Mouse (Mus musculus) hindbrain, postnatal 0 days (tissue): ENCODE measurements around the gene Cdkn3. TPM values are rescaled to one million over a fixed set of nuclear protein-coding genes. Genes with fewer than 3 reads are reported as not detected.

ENCODE experiments used
- ATAC-seq: fragments of 200-750 bp; cut with Nextera tagmentation; 2 replicates; pipeline ENCODE4 v1.8.0; 2017; ENCODE audit warnings: mild to moderate bottlenecking, moderate TSS enrichment, moderate library complexity
- DNase-seq: peaks from one replicate; pipeline ENCODE4 v3.0.0-alpha.2; 2015; ENCODE audit warnings: low spot score
- H3K27ac ChIP-seq: fragments of 300-500 bp; sonication (generic); 2 replicates; pipeline ENCODE4 v1.5.1; 2014; ENCODE audit warnings: mild to moderate bottlenecking
- H3K27me3 ChIP-seq: fragments of 300-500 bp; sonication (generic); 2 replicates; pipeline ENCODE4 v1.6.1; 2014; ENCODE audit warnings: low read length, mixed read lengths; ENCODE audit not compliant: insufficient read depth
- H3K36me3 ChIP-seq: fragments of 300-500 bp; sonication (generic); 2 replicates; pipeline ENCODE4 v1.6.1; 2014; ENCODE audit warnings: low read length, mixed read lengths; ENCODE audit not compliant: insufficient read depth
- H3K4me1 ChIP-seq: fragments of 300-500 bp; sonication (generic); 2 replicates; pipeline ENCODE4 v1.6.1; 2014; ENCODE audit warnings: antibody characterized with exemption, low read length, mixed read lengths; ENCODE audit not compliant: insufficient read depth
- H3K4me2 ChIP-seq: fragments of 300-500 bp; sonication (generic); 2 replicates; pipeline ENCODE4 v1.6.1; 2014; ENCODE audit warnings: low read depth, mild to moderate bottlenecking, low read length, moderate library complexity, mixed read lengths
- H3K4me3 ChIP-seq: fragments of 300-500 bp; sonication (generic); 2 replicates; pipeline ENCODE4 v1.5.1; 2014; ENCODE audit warnings: low read length
- H3K9ac ChIP-seq: fragments of 300-500 bp; sonication (generic); replicated peaks from 2 replicates; pipeline ENCODE4 v1.6.1; 2014; ENCODE audit warnings: mild to moderate bottlenecking, low read length, moderate library complexity, mixed read lengths
- H3K9me3 ChIP-seq: fragments of 300-500 bp; sonication (generic); 2 replicates; pipeline ENCODE4 v1.6.1; 2016; ENCODE audit warnings: low read length, mixed read lengths
- CTCF ChIP-seq: IDR thresholded peaks from 2 replicates; pipeline ENCODE4 v1.5.1; 2016; ENCODE audit warnings: antibody characterized with exemption, control low read depth, low read depth
- WGBS: fragments of 180-500 bp; shearing (Covaris S2); extraction: QIAGEN DNeasy Blood & Tissue Kit; methylation state at CpG from one replicate; pipeline ENCODE4 v1.1.7; 2014; 5-methylcytosine and 5-hydroxymethylcytosine counted together
- polyA plus RNA-seq: library from polyadenylated mRNA; unstranded; fragments of >200 nt; fragmentation: Nextera tagmentation; extraction: Ambion mirVana; gene quantifications from 2 replicates; pipeline ENCODE4 v1.2.1, GENCODE M21; 2015
- total RNA-seq: library from RNA; depleted of rRNA; stranded (reverse); fragments of >200 nt; gene quantifications from 2 replicates; pipeline ENCODE4 v1.2.3, GENCODE M21; 2014; rRNA removed

Cdkn3 gene
- total RNA-seq (1.2 TPM in 1 of 2 replicates, not detected in the other), polyA plus RNA-seq (10.8 and 11.2 TPM in 2 replicates)

- peak within 1 kb of the TSS; percentile 77 for H3K4me3 ChIP-seq
- H3K9me3 ChIP-seq: no peaks in the 10 kb centered on the region
- DNase-seq: peak; percentile 93
- 0 out of 2 replicates have a peak, but pooled peaks have one; percentile 6 for TF ChIP-seq CTCF
- under 1% methylated on average over 54 of the region's 54 CpGs for WGBS
- H3K9ac ChIP-seq: peak within 1 kb of the TSS; percentile 53
- H3K27ac ChIP-seq: no peak within 1 kb of the TSS
- peak within 1 kb of the TSS; percentile 86 for H3K4me2 ChIP-seq
- H3K36me3 ChIP-seq: no peaks in the 10 kb centered on the region
- H3K4me1 ChIP-seq: no peaks in the 10 kb centered on the region
- peak; percentile 100 for ATAC-seq
- no peaks in the 10 kb centered on the region for H3K27me3 ChIP-seq
Measured at GRCm38 (mm10) chr14:46760355-46761029, at the start of gene Cdkn3. Gene Cdkn3, plus strand, starts transcription at chr14:46760541.

GRCm38 (mm10) chr14:46718483-46718922, 41.8 kb upstream of the Cdkn3 start:
- H3K9ac ChIP-seq: no peak overlapping the region
- ATAC-seq: no peak
- no peak for DNase-seq
- no peaks in the 10 kb centered on the region for H3K27me3 ChIP-seq
- no peak overlapping the region for H3K4me3 ChIP-seq
- WGBS: 58% methylated on average over 12 of the region's 12 CpGs
- no peak overlapping the region for H3K27ac ChIP-seq
- no peaks in the 10 kb centered on the region for H3K36me3 ChIP-seq
- H3K4me1 ChIP-seq: no peaks in the 10 kb centered on the region
- H3K4me2 ChIP-seq: no peak overlapping the region
- H3K9me3 ChIP-seq: no peaks in the 10 kb centered on the region
- TF ChIP-seq CTCF: no peak

DNA sequence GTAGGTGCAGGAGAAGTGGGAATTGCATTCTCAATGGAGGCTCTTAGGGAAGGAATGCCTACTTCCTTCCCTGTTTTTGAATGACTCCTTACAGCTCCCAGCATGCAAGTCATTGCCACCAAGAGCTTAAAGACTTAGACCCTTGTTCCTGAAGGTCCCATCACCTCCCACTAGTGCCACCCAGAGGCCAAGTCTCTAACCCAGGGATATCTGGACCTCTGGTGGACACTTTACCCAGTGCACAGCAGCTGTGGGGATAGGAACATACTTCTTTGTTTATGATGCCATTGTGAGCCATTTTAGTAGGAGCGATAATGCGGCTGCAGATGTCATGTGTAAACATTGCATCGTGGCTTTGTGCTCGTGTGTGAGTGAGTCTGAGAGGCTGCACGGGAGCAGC, 38.3 kb upstream of the Cdkn3 start:
- ATAC-seq (no peak), DNase-seq (peak; percentile 65)
- 65% methylated on average over 5 of the region's 5 CpGs for WGBS
- H3K4me1 ChIP-seq: no peaks in the 10 kb centered on the region
- TF ChIP-seq CTCF: peak; percentile 82
- no peaks in the 10 kb centered on the region for H3K27me3 ChIP-seq
- no peak overlapping the region for H3K9ac ChIP-seq
- H3K4me3 ChIP-seq: no peak overlapping the region
- H3K9me3 ChIP-seq: no peaks in the 10 kb centered on the region
- H3K4me2 ChIP-seq: no peak overlapping the region
- no peak overlapping the region for H3K27ac ChIP-seq
- H3K36me3 ChIP-seq: no peaks in the 10 kb centered on the region

DNA sequence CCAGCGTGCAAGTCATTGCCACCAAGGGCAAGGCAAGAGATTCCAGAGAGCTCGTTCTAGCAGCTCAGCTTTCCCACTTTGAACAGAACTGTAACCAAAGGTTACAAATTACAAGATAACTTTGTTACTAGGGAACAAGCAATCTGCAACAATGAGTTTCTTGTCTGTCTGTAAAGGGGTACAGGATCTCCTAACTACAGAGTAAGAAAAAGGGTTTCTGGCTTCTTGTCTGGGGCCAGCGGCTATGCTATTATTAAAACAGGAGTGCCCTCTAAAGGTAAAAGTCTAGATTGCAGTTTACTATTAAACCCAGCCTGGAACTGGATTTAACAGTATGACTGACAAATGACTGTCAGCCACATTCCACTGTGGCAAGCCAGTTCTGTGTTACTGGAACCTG, 36.5 kb upstream of the Cdkn3 start:
- DNase-seq (peak; percentile 88), ATAC-seq (peak; percentile 55; the same call in 1 of the 2 replicates)
- Histone ChIP-seq H3K9me3 (no peaks in the 10 kb centered on the region), H3K36me3 (no peaks in the 10 kb centered on the region), H3K27ac (no peak overlapping the region), H3K27me3 (no peaks in the 10 kb centered on the region), H3K4me1 (no peaks in the 10 kb centered on the region), H3K9ac (no peak overlapping the region), H3K4me3 (no peak overlapping the region), H3K4me2 (no peak overlapping the region)
- 27% methylated on average over 3 of the region's 3 CpGs for WGBS
- peak; percentile 78 for TF ChIP-seq CTCF

- no peaks in the 10 kb centered on the region for H3K27me3 ChIP-seq
- 49% methylated on average over 5 of the region's 5 CpGs for WGBS
- no peak for ATAC-seq
- no peak for DNase-seq
- no peak for TF ChIP-seq CTCF
- H3K9ac ChIP-seq: no peak overlapping the region
- no peak overlapping the region for H3K4me2 ChIP-seq
- no peak overlapping the region for H3K4me3 ChIP-seq
- H3K4me1 ChIP-seq: no peaks in the 10 kb centered on the region
- H3K36me3 ChIP-seq: no peaks in the 10 kb centered on the region
- H3K27ac ChIP-seq: no peak overlapping the region
- no peaks in the 10 kb centered on the region for H3K9me3 ChIP-seq
Measured at GRCm38 (mm10) chr14:46724941-46725340, 35.4 kb upstream of the Cdkn3 start.

DNA sequence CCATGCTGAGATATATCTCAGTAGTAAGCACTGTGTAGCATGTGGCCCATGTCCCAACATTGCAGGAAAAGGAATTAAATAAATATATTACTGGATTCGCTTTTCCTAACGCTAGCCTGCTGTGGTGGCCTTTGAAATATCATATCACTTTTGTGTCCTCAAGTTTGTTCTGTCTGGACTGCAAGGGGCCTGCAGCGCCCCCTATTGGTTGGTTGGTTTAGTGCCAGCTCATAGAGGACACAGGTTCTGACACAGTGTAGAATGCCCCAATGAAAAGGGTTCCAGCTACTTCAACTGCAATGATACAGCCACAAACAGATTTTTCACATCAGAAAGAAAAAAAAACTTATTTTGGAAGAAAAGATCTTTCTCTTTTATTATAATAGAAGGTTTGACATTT, 34.6 kb upstream of the Cdkn3 start:
- H3K27me3 ChIP-seq: no peaks in the 10 kb centered on the region
- no peak overlapping the region for H3K27ac ChIP-seq
- H3K4me2 ChIP-seq: no peak overlapping the region
- DNase-seq: peak; percentile 48
- H3K9me3 ChIP-seq: no peaks in the 10 kb centered on the region
- peak; percentile 53 for TF ChIP-seq CTCF
- no peak overlapping the region for H3K4me3 ChIP-seq
- ATAC-seq: no peak
- WGBS: 55% methylated on average over 3 of the region's 3 CpGs
- no peaks in the 10 kb centered on the region for H3K36me3 ChIP-seq
- H3K4me1 ChIP-seq: no peaks in the 10 kb centered on the region
- no peak overlapping the region for H3K9ac ChIP-seq

- H3K9ac ChIP-seq: no peak overlapping the region
- no peak overlapping the region for H3K4me3 ChIP-seq
- H3K4me1 ChIP-seq: no peaks in the 10 kb centered on the region
- H3K36me3 ChIP-seq: no peaks in the 10 kb centered on the region
- 71% methylated on average over 5 of the region's 5 CpGs for WGBS
- DNase-seq (no peak), ATAC-seq (no peak)
- TF ChIP-seq CTCF: no peak
- no peaks in the 10 kb centered on the region for H3K27me3 ChIP-seq
- H3K9me3 ChIP-seq: no peaks in the 10 kb centered on the region
- H3K4me2 ChIP-seq: no peak overlapping the region
- no peak overlapping the region for H3K27ac ChIP-seq
Measured at GRCm38 (mm10) chr14:46734262-46734661, 26.1 kb upstream of the Cdkn3 start.
